Mouse (Mus musculus): ENCODE data around the gene Mafb. TPM values are rescaled to one million over a fixed set of nuclear protein-coding genes. Genes with fewer than 3 reads are reported as not detected.

Mafb gene
- polyA plus RNA-seq, 1 experiment from 2014 or later: 3.4 TPM

DNA sequence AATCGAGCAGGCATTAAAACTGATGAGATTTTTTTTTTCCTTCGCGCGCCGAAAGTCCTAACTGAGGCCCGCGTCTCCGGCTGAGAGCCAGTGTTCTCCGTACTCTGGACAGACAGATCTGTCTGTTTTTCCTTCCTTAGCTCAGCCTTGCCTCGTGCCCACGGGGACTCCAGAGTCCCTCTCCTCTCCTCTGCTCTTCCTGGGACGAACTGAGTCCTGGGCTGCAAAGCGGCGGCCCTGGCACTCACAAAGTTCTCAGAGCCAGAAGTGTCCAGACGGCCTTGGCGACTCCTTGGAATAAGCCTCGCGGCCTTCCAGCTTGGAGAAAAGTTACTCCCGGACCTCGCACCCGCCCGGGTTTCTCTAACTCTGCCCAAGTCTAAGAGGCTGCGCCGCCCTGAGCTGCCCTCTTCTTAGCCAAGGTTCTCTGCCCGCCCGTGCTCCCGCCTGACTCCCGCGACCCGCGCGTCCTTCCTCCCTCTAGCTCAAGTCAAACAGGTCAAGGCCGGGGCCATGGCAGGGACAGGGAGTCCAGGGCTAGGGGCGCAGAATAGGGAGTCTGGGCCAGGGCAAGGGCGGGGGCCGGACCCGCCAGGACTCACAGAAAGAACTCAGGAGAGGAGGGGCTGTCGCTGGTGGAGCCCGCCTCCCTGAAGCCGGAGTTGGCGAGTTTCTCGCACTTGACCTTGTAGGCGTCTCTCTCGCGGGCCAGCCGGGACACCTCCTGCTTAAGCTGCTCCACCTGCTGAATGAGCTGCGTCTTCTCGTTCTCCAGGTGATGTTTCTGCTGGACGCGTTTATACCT is 1.6 kb downstream of the Mafb start:
- Histone ChIP-seq H3K36me3 (ENCODE audit: control insufficient read depth, insufficient read depth, low read length) (no peaks in the 10 kb centered on the region), H3K4me1 (ENCODE audit: control insufficient read depth, insufficient read depth, low read length) (peaks cover 19% of the 10 kb centered on the region), H3K9ac (ENCODE audit: low read length) (peak overlapping the region; percentile 33; the same call in 1 of the 2 replicates), H3K9me3 (ENCODE audit: control insufficient read depth, low read length) (no peaks in the 10 kb centered on the region), H3K4me3 (ENCODE audit: low read depth, low read length) (peak overlapping the region; percentile 50), H3K27me3 (ENCODE audit: control insufficient read depth, insufficient read depth, low read length) (peaks cover 74% of the 10 kb centered on the region), H3K27ac (ENCODE audit: low read depth, low read length) (no peak overlapping the region), H3K4me2 (peak overlapping the region; percentile 92)
- under 1% methylated on average over 50 of the region's 50 CpGs for WGBS
- peak; percentile 95 for DNase-seq (ENCODE audit: low spot score, missing footprints)
- no peak for ATAC-seq (ENCODE audit: low FRiP score)

DNA sequence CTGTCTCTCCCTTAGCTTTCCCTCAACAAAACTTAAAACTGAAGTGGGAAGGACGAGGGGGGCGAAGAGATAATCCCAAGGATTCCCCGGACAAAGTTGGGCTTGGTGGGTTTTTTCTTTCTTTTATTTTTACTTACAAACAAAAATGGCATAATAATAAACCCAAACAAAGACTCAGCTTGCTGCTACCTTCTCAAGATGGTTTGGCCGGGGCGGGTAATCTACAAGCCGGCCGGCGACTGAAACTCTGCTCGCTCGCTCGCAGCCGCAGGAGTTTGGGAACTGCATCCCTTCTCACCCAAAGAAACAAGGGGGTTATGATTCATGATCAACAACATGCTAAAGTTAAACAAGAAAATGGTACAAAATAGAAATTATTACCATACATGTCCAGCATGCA is 2.2 kb downstream of the Mafb start:
- ATAC-seq (ENCODE audit: low FRiP score) (no peak), DNase-seq (ENCODE audit: low spot score, missing footprints) (peak; percentile 93)
- Histone ChIP-seq H3K36me3 (ENCODE audit: control insufficient read depth, insufficient read depth, low read length) (no peaks in the 10 kb centered on the region), H3K4me2 (peak overlapping the region; percentile 92), H3K4me3 (ENCODE audit: low read depth, low read length) (peak overlapping the region; percentile 50), H3K27me3 (ENCODE audit: control insufficient read depth, insufficient read depth, low read length) (peaks cover 74% of the 10 kb centered on the region), H3K9ac (ENCODE audit: low read length) (no peak overlapping the region), H3K4me1 (ENCODE audit: control insufficient read depth, insufficient read depth, low read length) (peaks cover 17% of the 10 kb centered on the region), H3K27ac (ENCODE audit: low read depth, low read length) (no peak overlapping the region), H3K9me3 (ENCODE audit: control insufficient read depth, low read length) (no peaks in the 10 kb centered on the region)
- WGBS: under 1% methylated on average over 12 of the region's 12 CpGs

DNA sequence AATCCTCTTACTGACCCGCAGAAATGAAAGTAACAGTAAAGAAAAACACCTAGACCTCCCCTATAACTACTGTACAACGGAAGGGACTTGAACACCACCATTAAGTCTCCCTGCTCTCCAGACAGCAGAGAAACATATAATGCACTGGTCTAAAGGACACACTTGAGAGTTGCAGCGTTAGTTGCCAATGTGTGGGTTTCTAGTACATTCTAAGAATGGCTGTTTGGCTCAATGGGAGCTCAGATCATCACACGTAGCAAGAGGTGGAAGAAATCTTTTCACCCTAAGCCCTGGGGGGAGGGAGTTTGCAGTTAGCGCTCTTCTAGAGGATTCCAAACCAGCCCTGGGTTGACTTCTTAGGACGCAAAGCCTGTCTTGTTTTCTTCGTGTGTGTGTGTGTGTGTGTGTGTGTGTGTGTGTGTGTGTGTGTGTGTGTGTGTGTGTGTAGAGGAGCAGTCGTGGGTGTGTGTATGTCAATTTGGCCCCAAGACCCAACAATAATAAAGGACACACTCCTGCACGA is 2.7 kb downstream of the Mafb start:
- Histone ChIP-seq H3K36me3 (ENCODE audit: control insufficient read depth, insufficient read depth, low read length) (no peaks in the 10 kb centered on the region), H3K4me3 (ENCODE audit: low read depth, low read length) (no peak overlapping the region), H3K4me1 (ENCODE audit: control insufficient read depth, insufficient read depth, low read length) (peaks cover 17% of the 10 kb centered on the region), H3K9me3 (ENCODE audit: control insufficient read depth, low read length) (no peaks in the 10 kb centered on the region), H3K9ac (ENCODE audit: low read length) (no peak overlapping the region), H3K4me2 (peak overlapping the region; percentile 92; the same call in 1 of the 2 replicates), H3K27ac (ENCODE audit: low read depth, low read length) (no peak overlapping the region), H3K27me3 (ENCODE audit: control insufficient read depth, insufficient read depth, low read length) (peaks cover 73% of the 10 kb centered on the region)
- WGBS: 0% methylated on average over 9 of the region's 9 CpGs
- ATAC-seq (ENCODE audit: low FRiP score) (no peak), DNase-seq (ENCODE audit: low spot score, missing footprints) (peak; percentile 93)

DNA sequence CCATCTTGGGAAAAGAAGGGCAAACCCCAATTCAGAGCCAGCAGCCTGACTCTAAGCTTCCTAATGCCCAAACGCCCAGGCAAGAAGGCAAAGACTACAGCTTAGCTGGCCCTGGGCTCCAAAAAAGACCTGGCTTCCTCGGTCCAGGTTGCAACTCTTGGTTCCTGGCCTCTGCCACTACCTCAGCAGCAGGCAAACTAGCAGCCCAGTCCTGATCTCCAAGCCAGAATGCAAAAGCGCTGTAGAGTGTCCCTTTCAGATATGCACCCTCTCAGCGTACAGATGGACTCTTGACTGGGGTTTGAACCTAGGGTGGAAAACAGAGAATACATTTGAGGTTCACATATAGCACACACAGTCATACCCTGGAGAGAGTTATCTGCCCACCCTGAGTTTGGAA is 3.7 kb downstream of the Mafb start:
- 4% methylated on average over 4 of the region's 4 CpGs for WGBS

DNA sequence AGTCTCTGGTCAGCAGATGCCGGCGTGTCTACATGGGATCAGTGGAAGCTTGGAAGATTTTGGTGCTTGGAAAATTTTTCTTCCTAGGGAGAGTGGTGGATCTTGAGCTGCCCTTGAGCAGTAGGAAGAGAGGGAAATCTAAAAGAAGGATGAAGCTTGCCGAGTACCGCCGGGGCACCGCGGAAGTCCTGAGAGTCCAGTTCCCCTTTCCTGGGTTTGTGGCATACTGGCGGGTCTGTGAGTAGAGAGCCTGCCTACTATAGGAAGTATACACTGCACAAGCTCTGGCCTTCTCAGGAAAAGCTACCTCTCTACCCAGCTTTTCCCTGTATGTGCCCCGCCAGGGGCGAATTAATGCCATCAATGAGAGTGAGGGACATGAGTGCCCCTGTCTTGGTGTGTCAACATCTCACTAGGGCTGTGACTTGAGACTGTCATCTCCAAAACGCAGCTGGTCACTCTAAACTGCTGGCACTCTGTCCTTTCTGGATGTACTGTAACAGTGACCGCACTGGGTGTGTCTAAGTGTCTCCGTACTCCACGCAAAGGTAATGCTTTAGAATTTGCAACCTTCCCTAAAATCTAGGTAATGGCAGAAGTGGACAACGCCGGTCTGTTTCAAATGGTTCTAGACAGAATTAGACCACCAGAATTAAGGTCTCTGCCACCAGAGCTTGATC is 5.3 kb downstream of the Mafb start:
- no peaks in the 10 kb centered on the region for H3K9me3 ChIP-seq (ENCODE audit: control insufficient read depth, low read length)
- DNase-seq (ENCODE audit: low spot score, missing footprints): peak; percentile 94
- H3K4me2 ChIP-seq: no peak overlapping the region
- ATAC-seq (ENCODE audit: low FRiP score): no peak
- H3K27ac ChIP-seq (ENCODE audit: low read depth, low read length): no peak overlapping the region
- H3K4me1 ChIP-seq (ENCODE audit: control insufficient read depth, insufficient read depth, low read length): peaks cover 17% of the 10 kb centered on the region
- WGBS: 3% methylated on average over 16 of the region's 16 CpGs
- no peak overlapping the region for H3K4me3 ChIP-seq (ENCODE audit: low read depth, low read length)
- H3K9ac ChIP-seq (ENCODE audit: low read length): no peak overlapping the region
- peaks cover 74% of the 10 kb centered on the region for H3K27me3 ChIP-seq (ENCODE audit: control insufficient read depth, insufficient read depth, low read length)
- H3K36me3 ChIP-seq (ENCODE audit: control insufficient read depth, insufficient read depth, low read length): no peaks in the 10 kb centered on the region

More for the DNA sequence above, 3.7 kb downstream of the Mafb start:
- ATAC-seq (ENCODE audit: low FRiP score) (no peak), DNase-seq (ENCODE audit: low spot score, missing footprints) (peak; percentile 92)
- no peak overlapping the region for H3K4me3 ChIP-seq (ENCODE audit: low read depth, low read length)
- no peak overlapping the region for H3K4me2 ChIP-seq
- no peaks in the 10 kb centered on the region for H3K9me3 ChIP-seq (ENCODE audit: control insufficient read depth, low read length)
- H3K27me3 ChIP-seq (ENCODE audit: control insufficient read depth, insufficient read depth, low read length): peaks cover 73% of the 10 kb centered on the region
- no peak overlapping the region for H3K9ac ChIP-seq (ENCODE audit: low read length)
- H3K36me3 ChIP-seq (ENCODE audit: control insufficient read depth, insufficient read depth, low read length): no peaks in the 10 kb centered on the region
- H3K27ac ChIP-seq (ENCODE audit: low read depth, low read length): no peak overlapping the region
- peaks cover 17% of the 10 kb centered on the region for H3K4me1 ChIP-seq (ENCODE audit: control insufficient read depth, insufficient read depth, low read length)

DNA sequence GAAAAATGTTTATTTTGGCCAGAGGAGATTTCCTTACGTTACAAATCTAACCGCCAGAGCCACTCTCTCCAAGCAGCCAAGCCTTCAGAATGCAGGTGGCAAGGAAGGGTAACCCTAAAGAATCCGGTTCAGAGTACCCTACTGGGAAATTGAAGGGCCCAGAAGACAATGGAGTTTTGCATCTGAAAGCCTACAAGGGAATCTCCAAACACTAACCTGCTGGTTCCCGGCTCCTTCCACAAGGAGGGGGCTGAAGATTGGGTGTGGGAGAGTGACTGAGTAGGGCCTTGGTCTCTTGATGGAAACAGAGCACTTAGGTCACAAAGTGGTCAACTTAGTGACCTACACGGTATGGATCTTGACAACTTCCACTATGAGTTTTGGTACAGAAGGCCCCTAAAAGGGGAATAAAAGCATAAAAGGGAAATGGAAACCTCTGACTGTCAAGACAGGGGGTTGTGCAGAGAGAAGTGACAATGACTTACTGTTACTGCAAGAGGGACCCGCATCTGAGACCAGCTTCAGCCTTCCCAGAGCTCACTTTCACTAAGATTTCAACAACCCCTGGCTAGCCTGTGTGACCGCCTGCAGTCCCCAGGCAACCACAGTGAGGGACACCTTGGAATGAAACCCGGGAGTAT is 6.5 kb downstream of the Mafb start:
- no peak for ATAC-seq (ENCODE audit: low FRiP score)
- no peak overlapping the region for H3K9ac ChIP-seq (ENCODE audit: low read length)
- H3K4me1 ChIP-seq (ENCODE audit: control insufficient read depth, insufficient read depth, low read length): peaks cover 6% of the 10 kb centered on the region
- no peaks in the 10 kb centered on the region for H3K9me3 ChIP-seq (ENCODE audit: control insufficient read depth, low read length)
- H3K4me3 ChIP-seq (ENCODE audit: low read depth, low read length): no peak overlapping the region
- no peak overlapping the region for H3K27ac ChIP-seq (ENCODE audit: low read depth, low read length)
- H3K27me3 ChIP-seq (ENCODE audit: control insufficient read depth, insufficient read depth, low read length): peaks cover 63% of the 10 kb centered on the region
- no peaks in the 10 kb centered on the region for H3K36me3 ChIP-seq (ENCODE audit: control insufficient read depth, insufficient read depth, low read length)
- H3K4me2 ChIP-seq: no peak overlapping the region
- no peak for DNase-seq (ENCODE audit: low spot score, missing footprints)
- 1% methylated on average over 8 of the region's 8 CpGs for WGBS

DNA sequence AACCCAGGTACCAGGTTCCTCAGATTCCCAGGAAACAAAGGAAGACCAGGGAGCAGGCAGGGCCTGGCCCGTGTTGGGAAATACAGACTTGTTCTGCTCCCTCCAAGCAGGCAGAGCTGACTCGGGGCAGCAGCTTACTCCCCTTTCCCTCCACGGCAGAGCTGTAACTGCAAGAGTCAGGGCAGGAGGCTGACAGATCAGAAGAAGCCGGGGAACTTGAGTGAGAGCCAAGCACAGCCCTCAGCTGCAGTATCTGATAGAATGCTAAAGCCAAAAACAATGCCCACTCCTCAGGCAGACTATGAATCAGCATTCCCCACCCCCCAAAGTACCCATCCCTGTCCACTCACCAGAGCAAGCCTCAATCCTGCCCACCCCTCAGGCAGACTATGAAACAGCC is 8.0 kb downstream of the Mafb start:
- H3K27me3 ChIP-seq (ENCODE audit: control insufficient read depth, insufficient read depth, low read length): peaks cover 56% of the 10 kb centered on the region
- no peaks in the 10 kb centered on the region for H3K36me3 ChIP-seq (ENCODE audit: control insufficient read depth, insufficient read depth, low read length)
- H3K9me3 ChIP-seq (ENCODE audit: control insufficient read depth, low read length): no peaks in the 10 kb centered on the region
- peaks cover 2% of the 10 kb centered on the region; the same call in 1 of the 2 replicates for H3K4me1 ChIP-seq (ENCODE audit: control insufficient read depth, insufficient read depth, low read length)
- no peak overlapping the region for H3K4me2 ChIP-seq
- no peak for DNase-seq (ENCODE audit: low spot score, missing footprints)
- WGBS: 10% methylated on average over 4 of the region's 4 CpGs
- H3K9ac ChIP-seq (ENCODE audit: low read length): no peak overlapping the region
- no peak overlapping the region for H3K4me3 ChIP-seq (ENCODE audit: low read depth, low read length)
- H3K27ac ChIP-seq (ENCODE audit: low read depth, low read length): no peak overlapping the region
- ATAC-seq (ENCODE audit: low FRiP score): 0 out of 2 replicates have a peak, but pooled peaks have one; percentile 31

DNA sequence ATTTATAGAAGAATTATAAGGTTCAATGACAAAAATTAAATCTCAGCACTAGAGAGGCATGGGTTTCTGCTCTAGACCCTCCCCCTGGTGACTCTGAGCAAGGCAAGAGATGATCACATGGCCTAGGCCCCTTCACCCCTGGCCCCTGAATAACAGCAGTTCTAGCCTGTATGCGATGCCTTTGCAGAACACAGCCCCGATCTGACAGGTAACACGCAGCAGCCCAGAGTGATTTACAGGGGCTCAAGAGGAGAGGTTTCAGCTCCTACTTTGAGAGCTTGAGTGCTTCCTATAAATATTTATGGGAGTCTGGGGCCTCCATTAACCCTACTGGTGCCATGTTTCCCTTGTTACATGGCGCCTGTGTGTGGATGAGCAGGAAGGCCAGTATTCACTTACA is 9.4 kb downstream of the Mafb start:
- Histone ChIP-seq H3K27ac (ENCODE audit: low read depth, low read length) (no peak overlapping the region), H3K9me3 (ENCODE audit: control insufficient read depth, low read length) (no peaks in the 10 kb centered on the region), H3K4me3 (ENCODE audit: low read depth, low read length) (no peak overlapping the region), H3K4me1 (ENCODE audit: control insufficient read depth, insufficient read depth, low read length) (peaks cover 2% of the 10 kb centered on the region; the same call in 1 of the 2 replicates), H3K36me3 (ENCODE audit: control insufficient read depth, insufficient read depth, low read length) (no peaks in the 10 kb centered on the region), H3K9ac (ENCODE audit: low read length) (no peak overlapping the region), H3K4me2 (no peak overlapping the region), H3K27me3 (ENCODE audit: control insufficient read depth, insufficient read depth, low read length) (peaks cover 45% of the 10 kb centered on the region)
- DNase-seq (ENCODE audit: low spot score, missing footprints) (no peak), ATAC-seq (ENCODE audit: low FRiP score) (0 out of 2 replicates have a peak, but pooled peaks have one; percentile 33)
- WGBS: 50% methylated on average over 4 of the region's 4 CpGs

Data from midbrain, embryonic 11.5 days (tissue).